Mouse (Mus musculus): ENCODE data around the gene Slc27a5. TPM values are rescaled to one million over a fixed set of nuclear protein-coding genes. Genes with fewer than 3 reads are reported as not detected.
A peak's percentile ranks its signal among the peaks of the same experiment; 100 is the strongest.

Gene Slc27a5
- polyA plus RNA-seq, 2 experiments = 0.26 TPM; not detected in 1

DNA sequence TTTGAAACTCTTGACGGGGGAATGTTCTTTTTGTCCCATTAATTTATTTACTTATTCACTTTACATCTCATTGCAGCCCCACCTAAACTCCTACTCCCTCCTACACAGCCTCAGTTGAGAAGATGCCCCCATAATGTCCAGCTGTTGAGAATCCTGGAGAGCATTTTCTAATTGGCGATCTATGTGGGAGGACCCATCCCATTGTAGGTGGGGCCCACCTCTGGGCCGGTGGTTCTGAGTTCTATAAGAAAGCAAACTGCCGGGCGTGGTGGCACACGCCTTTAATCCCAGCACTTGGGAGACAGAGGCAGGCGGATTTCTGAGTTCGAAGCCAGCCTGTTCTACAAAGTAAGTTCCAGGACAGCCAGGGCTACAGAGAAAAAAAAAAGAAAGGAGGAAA is 11.1 kb downstream of the Slc27a5 start:
- H3K4me2 ChIP-seq (replicated peaks; ENCODE audit: low read depth, low read length, severe bottlenecking) = no peak overlapping the region
- ATAC-seq (ENCODE audit: low FRiP score, low read depth) = no peak

DNA sequence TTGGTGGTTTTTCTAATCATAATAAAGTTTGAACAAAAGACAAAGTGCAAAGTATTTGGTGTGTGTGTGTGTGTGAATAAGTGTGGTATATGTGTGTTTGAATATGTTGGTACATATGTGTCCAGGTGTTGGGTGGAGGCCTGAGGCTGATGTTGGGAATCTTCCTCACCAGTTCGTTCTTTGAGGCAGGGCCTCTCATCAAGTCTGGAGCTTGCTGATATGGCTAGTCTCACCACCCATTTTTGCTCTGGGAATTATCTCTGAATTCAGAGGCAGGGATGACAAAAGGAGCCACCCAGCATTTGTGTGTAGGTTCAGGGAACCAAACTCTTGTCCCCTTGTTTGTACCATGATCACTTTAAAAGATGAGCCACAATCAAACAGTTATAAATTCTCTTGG is 12.3 kb downstream of the Slc27a5 start:
- Histone ChIP-seq H3K36me3 (ENCODE audit: control insufficient read depth, insufficient read depth, low read length) (peaks cover 5% of the 10 kb centered on the region; the same call in 1 of the 2 replicates), H3K9ac (ENCODE audit: low read depth, low read length, severe bottlenecking) (no peak overlapping the region), H3K4me1 (ENCODE audit: control insufficient read depth, insufficient read depth, low read length) (no peaks in the 10 kb centered on the region), H3K9me3 (ENCODE audit: control insufficient read depth, low read length) (no peaks in the 10 kb centered on the region), H3K27me3 (ENCODE audit: control insufficient read depth, insufficient read depth, low read length) (no peaks in the 10 kb centered on the region), H3K27ac (replicated peaks; ENCODE audit: low read depth, low read length) (no peak overlapping the region), H3K4me2 (replicated peaks; ENCODE audit: low read depth, low read length, severe bottlenecking) (no peak overlapping the region), H3K4me3 (replicated peaks; ENCODE audit: low read length) (no peak overlapping the region)
- no peak for DNase-seq (ENCODE audit: low spot score)
- TF ChIP-seq POLR2A (IDR thresholded peaks at IDR 0.05; ENCODE audit: borderline replicate concordance, extremely low read depth, insufficient read depth, insufficient read length) = no peak
- no peak for ATAC-seq (ENCODE audit: low FRiP score, low read depth)
- 72% methylated on average over 1 of the region's 1 CpGs for WGBS

More for the DNA sequence above, 11.1 kb downstream of the Slc27a5 start:
- TF ChIP-seq POLR2A (IDR thresholded peaks at IDR 0.05; ENCODE audit: borderline replicate concordance, extremely low read depth, insufficient read depth, insufficient read length) = no peak
- Histone ChIP-seq H3K9me3 (ENCODE audit: control insufficient read depth, low read length) (no peaks in the 10 kb centered on the region), H3K27ac (replicated peaks; ENCODE audit: low read depth, low read length) (no peak overlapping the region), H3K27me3 (ENCODE audit: control insufficient read depth, insufficient read depth, low read length) (no peaks in the 10 kb centered on the region), H3K9ac (ENCODE audit: low read depth, low read length, severe bottlenecking) (no peak overlapping the region), H3K4me1 (ENCODE audit: control insufficient read depth, insufficient read depth, low read length) (no peaks in the 10 kb centered on the region), H3K4me3 (replicated peaks; ENCODE audit: low read length) (no peak overlapping the region), H3K36me3 (ENCODE audit: control insufficient read depth, insufficient read depth, low read length) (0 out of 2 replicates have a peak, but pooled peaks cover 5% of the 10 kb centered on the region)
- 84% methylated on average over 8 of the region's 8 CpGs for WGBS
- DNase-seq (ENCODE audit: low spot score) = no peak

DNA sequence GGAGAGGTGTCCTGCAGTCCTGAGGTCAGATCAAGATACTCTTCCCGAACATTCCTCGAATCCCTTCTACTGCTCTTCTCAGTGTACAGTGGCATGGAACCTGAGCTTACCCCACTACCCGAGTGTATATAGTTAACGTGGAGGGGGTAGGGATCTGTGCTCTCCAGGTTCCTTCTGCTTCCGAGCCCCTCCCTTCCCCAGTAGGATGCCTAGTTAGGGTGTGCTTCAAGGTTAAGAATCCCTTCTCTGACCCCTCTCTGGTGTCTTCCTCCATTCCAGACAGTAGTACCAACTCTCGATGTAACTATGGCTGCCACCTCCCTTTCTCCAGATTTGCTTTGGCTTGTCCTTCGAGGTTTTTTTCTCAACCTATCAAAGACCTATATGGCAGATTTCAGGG is 17.7 kb downstream of the Slc27a5 start:
- Histone ChIP-seq H3K27ac (replicated peaks; ENCODE audit: low read depth, low read length) (no peak overlapping the region), H3K4me2 (replicated peaks; ENCODE audit: low read depth, low read length, severe bottlenecking) (no peak overlapping the region), H3K27me3 (ENCODE audit: control insufficient read depth, insufficient read depth, low read length) (no peaks in the 10 kb centered on the region), H3K9me3 (ENCODE audit: control insufficient read depth, low read length) (no peaks in the 10 kb centered on the region), H3K36me3 (ENCODE audit: control insufficient read depth, insufficient read depth, low read length) (peaks cover 5% of the 10 kb centered on the region; the same call in 1 of the 2 replicates), H3K4me1 (ENCODE audit: control insufficient read depth, insufficient read depth, low read length) (peaks cover 7% of the 10 kb centered on the region), H3K9ac (ENCODE audit: low read depth, low read length, severe bottlenecking) (no peak overlapping the region), H3K4me3 (replicated peaks; ENCODE audit: low read length) (no peak overlapping the region)
- WGBS = 85% methylated on average over 7 of the region's 7 CpGs
- no peak for DNase-seq (ENCODE audit: low spot score)
- TF ChIP-seq POLR2A (IDR thresholded peaks at IDR 0.05; ENCODE audit: borderline replicate concordance, extremely low read depth, insufficient read depth, insufficient read length) = no peak
- ATAC-seq (ENCODE audit: low FRiP score, low read depth) = no peak

DNA sequence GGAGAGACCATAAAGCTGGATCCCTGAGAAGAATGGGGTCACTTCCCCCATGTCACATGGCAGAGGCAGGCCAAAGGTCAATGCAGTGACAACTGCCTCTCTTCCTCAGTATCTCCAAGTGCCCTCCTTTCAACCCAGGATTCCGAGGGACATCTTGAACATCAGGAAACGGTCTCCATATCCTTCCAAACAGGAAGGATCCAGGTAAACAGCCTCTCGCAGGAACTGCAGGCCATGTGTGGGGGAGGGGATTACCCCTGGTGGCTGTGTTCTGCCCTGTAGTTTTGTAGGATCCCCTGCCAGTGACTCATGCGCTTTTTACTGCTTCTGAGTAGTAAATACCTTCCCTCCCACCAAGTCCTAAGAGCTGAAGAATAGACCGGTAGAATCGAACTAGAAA is 18.2 kb downstream of the Slc27a5 start:
- Histone ChIP-seq H3K4me1 (ENCODE audit: control insufficient read depth, insufficient read depth, low read length) (peaks cover 7% of the 10 kb centered on the region), H3K27me3 (ENCODE audit: control insufficient read depth, insufficient read depth, low read length) (no peaks in the 10 kb centered on the region), H3K4me2 (replicated peaks; ENCODE audit: low read depth, low read length, severe bottlenecking) (no peak overlapping the region), H3K9me3 (ENCODE audit: control insufficient read depth, low read length) (no peaks in the 10 kb centered on the region), H3K4me3 (replicated peaks; ENCODE audit: low read length) (no peak overlapping the region), H3K36me3 (ENCODE audit: control insufficient read depth, insufficient read depth, low read length) (peaks cover 5% of the 10 kb centered on the region; the same call in 1 of the 2 replicates), H3K9ac (ENCODE audit: low read depth, low read length, severe bottlenecking) (no peak overlapping the region), H3K27ac (replicated peaks; ENCODE audit: low read depth, low read length) (no peak overlapping the region)
- TF ChIP-seq POLR2A (IDR thresholded peaks at IDR 0.05; ENCODE audit: borderline replicate concordance, extremely low read depth, insufficient read depth, insufficient read length) = no peak
- WGBS = 57% methylated on average over 6 of the region's 6 CpGs
- DNase-seq (ENCODE audit: low spot score) = no peak
- ATAC-seq (ENCODE audit: low FRiP score, low read depth) = no peak

DNA sequence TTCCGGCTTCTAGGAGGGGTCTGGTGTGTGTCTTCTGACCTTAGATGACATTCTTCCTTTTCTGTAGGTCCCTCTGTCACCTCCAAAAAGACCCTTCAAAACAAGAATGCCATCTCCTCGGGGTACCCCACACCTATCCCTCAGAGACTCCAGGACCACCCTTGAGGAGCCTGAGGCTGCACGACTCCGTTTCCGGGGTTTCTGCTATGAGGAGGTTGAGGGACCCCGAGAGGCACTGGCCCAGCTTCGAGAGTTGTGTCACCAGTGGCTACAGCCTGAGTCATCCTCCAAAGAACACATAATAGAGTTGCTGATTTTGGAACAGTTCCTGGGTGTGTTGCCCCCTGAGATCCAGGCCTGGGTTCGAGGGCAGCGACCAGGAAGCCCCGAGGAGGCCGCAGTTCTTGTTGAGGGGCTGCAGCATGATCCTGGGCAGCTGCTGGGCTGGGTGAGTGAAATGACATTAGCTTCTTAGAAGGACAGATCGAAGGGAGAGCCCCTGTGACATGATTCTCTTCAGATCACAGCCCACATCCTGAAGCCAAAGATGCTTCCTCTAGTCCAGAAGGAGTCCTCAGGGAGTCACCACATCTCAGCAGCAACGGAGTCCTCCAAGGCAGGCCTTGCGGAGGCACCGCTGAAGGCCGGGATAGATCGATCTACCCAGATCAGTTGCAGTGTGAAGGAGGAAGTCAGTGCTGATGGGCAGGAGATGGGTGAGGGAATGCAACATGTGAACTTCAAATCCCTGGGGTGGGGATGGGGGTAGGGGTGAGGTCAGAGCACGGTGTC is 18.9 kb downstream of the Slc27a5 start:
- no peak for ATAC-seq (ENCODE audit: low FRiP score, low read depth)
- no peak for DNase-seq (ENCODE audit: low spot score)
- Histone ChIP-seq H3K27ac (replicated peaks; ENCODE audit: low read depth, low read length) (peak overlapping the region; percentile 91; the same call in 1 of the 2 replicates), H3K4me3 (replicated peaks; ENCODE audit: low read length) (peak overlapping the region; percentile 60), H3K4me1 (ENCODE audit: control insufficient read depth, insufficient read depth, low read length) (peaks cover 7% of the 10 kb centered on the region), H3K9me3 (ENCODE audit: control insufficient read depth, low read length) (no peaks in the 10 kb centered on the region), H3K4me2 (replicated peaks; ENCODE audit: low read depth, low read length, severe bottlenecking) (peak overlapping the region; percentile 64), H3K36me3 (ENCODE audit: control insufficient read depth, insufficient read depth, low read length) (peaks cover 5% of the 10 kb centered on the region; the same call in 1 of the 2 replicates), H3K27me3 (ENCODE audit: control insufficient read depth, insufficient read depth, low read length) (no peaks in the 10 kb centered on the region), H3K9ac (ENCODE audit: low read depth, low read length, severe bottlenecking) (peak overlapping the region; percentile 59)
- no peak for TF ChIP-seq POLR2A (IDR thresholded peaks at IDR 0.05; ENCODE audit: borderline replicate concordance, extremely low read depth, insufficient read depth, insufficient read length)
- WGBS = 77% methylated on average over 18 of the region's 18 CpGs
